Mouse (Mus musculus) CH12.LX (cell line): ENCODE measurements around the gene Arhgef3. TPM values are rescaled to one million over a fixed set of nuclear protein-coding genes. Genes with fewer than 3 reads are reported as not detected.

ENCODE experiments used
- DNase-seq: peaks from one replicate; pipeline ENCODE4 v3.0.0-alpha.2; 2013; ENCODE audit errors: extremely low read depth
- H3K27ac ChIP-seq: 2 replicates; pipeline ENCODE4 v1.5.1; 2012; ENCODE audit warnings: low read depth, mild to moderate bottlenecking, control low read depth, moderate library complexity; ENCODE audit not compliant: insufficient read depth
- H3K27me3 ChIP-seq: replicated peaks from 2 replicates; pipeline ENCODE3; 2012; ENCODE audit warnings: inconsistent platforms
- H3K36me3 ChIP-seq, 2 experiments: replicated peaks in 1 of 2; 2 replicates each; pipeline versions ENCODE3 to v1.6.1; 2012; ENCODE audit warnings: inconsistent platforms in 1 of 2, low read length in 1 of 2, mild to moderate bottlenecking in 1 of 2, mixed read lengths in 1 of 2, moderate library complexity in 1 of 2; ENCODE audit not compliant: control insufficient read depth in 1 of 2, insufficient read depth in 1 of 2
- H3K4me1 ChIP-seq, 2 experiments: 2 replicates each; pipeline ENCODE4 v1.6.1; 2012; ENCODE audit warnings: inconsistent platforms in 1 of 2, moderate library complexity in 1 of 2; ENCODE audit not compliant: insufficient read depth in 2 of 2, control insufficient read depth in 1 of 2
- H3K4me2 ChIP-seq: 2 replicates; pipeline ENCODE4 v1.6.1; 2012; ENCODE audit warnings: low read depth, mild to moderate bottlenecking, control low read depth; ENCODE audit not compliant: poor library complexity, insufficient read depth, severe bottlenecking
- H3K4me3 ChIP-seq, 3 experiments: fragments of 150-350 bp in 1 of 3; sonication (generic) in 1 of 3; replicated peaks in 1 of 3; 2 replicates each; pipeline versions ENCODE3 to v1.5.1; 2011 to 2012; ENCODE audit warnings: low read depth in 2 of 3, low read length in 2 of 3, mild to moderate bottlenecking in 2 of 3, moderate library complexity in 2 of 3, control low read depth in 1 of 3, improper control_type of control experiment in 1 of 3, inconsistent platforms in 1 of 3, mixed read lengths in 1 of 3; ENCODE audit not compliant: poor library complexity in 1 of 3
- H3K79me2 ChIP-seq: replicated peaks from 2 replicates; pipeline ENCODE4 v1.6.1; 2012; ENCODE audit warnings: mild to moderate bottlenecking, moderate library complexity; ENCODE audit not compliant: control insufficient read depth, poor library complexity, insufficient read depth, severe bottlenecking; ENCODE audit errors: extremely low read depth
- H3K9ac ChIP-seq: 2 replicates; pipeline ENCODE4 v1.6.1; 2012; ENCODE audit warnings: low read depth, mild to moderate bottlenecking, control low read depth, moderate library complexity; ENCODE audit not compliant: insufficient read depth
- H3K9me3 ChIP-seq: replicated peaks from 2 replicates; pipeline ENCODE3; 2012; ENCODE audit warnings: low read length, inconsistent platforms, mixed read lengths
- CHD1 ChIP-seq: IDR thresholded peaks from 2 replicates; pipeline ENCODE4 v1.6.1; 2012; ENCODE audit warnings: low read depth, low read length, improper control_type of control experiment, inconsistent platforms
- CTCF ChIP-seq, 2 experiments: IDR thresholded peaks in 1 of 2; conservative IDR thresholded peaks in 1 of 2; 2 replicates each; pipeline ENCODE4 v1.5.1; 2011 to 2012; ENCODE audit warnings: low read depth in 2 of 2, low read length in 2 of 2, improper control_type of control experiment in 1 of 2, inconsistent platforms in 1 of 2, mild to moderate bottlenecking in 1 of 2, moderate library complexity in 1 of 2
- ELF1 ChIP-seq: IDR thresholded peaks from 2 replicates; pipeline ENCODE4 v1.6.1; 2014; ENCODE audit warnings: low read depth, mild to moderate bottlenecking, inconsistent platforms, low read length, improper control_type of control experiment
- EP300 ChIP-seq: IDR thresholded peaks from 2 replicates; pipeline ENCODE4 v1.6.1; 2011; ENCODE audit warnings: low read length, improper control_type of control experiment
- ETS1 ChIP-seq: conservative IDR thresholded peaks from 2 replicates; pipeline ENCODE4 v1.6.1; 2012; ENCODE audit warnings: low read depth, mild to moderate bottlenecking, inconsistent platforms, low read length, improper control_type of control experiment, moderate library complexity
- HCFC1 ChIP-seq: IDR thresholded peaks from 2 replicates; pipeline ENCODE4 v1.6.1; 2012; ENCODE audit warnings: low read depth, mild to moderate bottlenecking, inconsistent platforms, low read length, improper control_type of control experiment
- IRF4 ChIP-seq: IDR thresholded peaks from 2 replicates; pipeline ENCODE4 v1.6.1; 2014; ENCODE audit warnings: low read depth, mild to moderate bottlenecking, inconsistent platforms, low read length, improper control_type of control experiment
- JUND ChIP-seq: conservative IDR thresholded peaks from 2 replicates; pipeline ENCODE4 v1.6.1; 2011; ENCODE audit warnings: low read depth, low read length, improper control_type of control experiment
- MAFK ChIP-seq: IDR thresholded peaks from 2 replicates; pipeline ENCODE4 v1.6.1; 2011; ENCODE audit warnings: low read length, improper control_type of control experiment; ENCODE audit not compliant: insufficient replicate concordance
- MXI1 ChIP-seq: IDR thresholded peaks from 2 replicates; pipeline ENCODE4 v1.6.1; 2011; ENCODE audit warnings: mild to moderate bottlenecking, low read depth, low read length, improper control_type of control experiment
- MYC ChIP-seq: IDR thresholded peaks from 2 replicates; pipeline ENCODE4 v1.6.1; 2011; ENCODE audit warnings: low read depth, mild to moderate bottlenecking, improper control_type of control experiment, low read length
- POLR2A ChIP-seq: IDR thresholded peaks from 2 replicates; pipeline ENCODE4 v1.6.1; 2011; ENCODE audit warnings: low read depth, mild to moderate bottlenecking, improper control_type of control experiment, low read length
- RAD21 ChIP-seq: IDR thresholded peaks from 2 replicates; pipeline ENCODE4 v1.6.1; 2011; ENCODE audit warnings: low read depth, mild to moderate bottlenecking, low read length, improper control_type of control experiment, moderate library complexity
- SIN3A ChIP-seq: IDR thresholded peaks from 2 replicates; pipeline ENCODE4 v1.6.1; 2012; ENCODE audit warnings: low read length, improper control_type of control experiment, inconsistent platforms
- SMC3 ChIP-seq: IDR thresholded peaks from 2 replicates; pipeline ENCODE4 v1.6.1; 2011; ENCODE audit warnings: low read depth, low read length, improper control_type of control experiment
- TCF12 ChIP-seq: IDR thresholded peaks from 2 replicates; pipeline ENCODE4 v1.6.1; 2014; ENCODE audit warnings: low read depth, mild to moderate bottlenecking, inconsistent platforms, low read length, improper control_type of control experiment
- UBTF ChIP-seq: IDR thresholded peaks from 2 replicates; pipeline ENCODE4 v1.6.1; 2012; ENCODE audit warnings: low read depth, mild to moderate bottlenecking, inconsistent platforms, low read length, improper control_type of control experiment, moderate library complexity
- USF2 ChIP-seq: conservative IDR thresholded peaks from 2 replicates; pipeline ENCODE4 v1.6.1; 2011; ENCODE audit warnings: low read depth, low read length, improper control_type of control experiment
- dilution Hi-C: fragments of 300-500 bp; cut with MboI; formaldehyde crosslinking; loops from 2 replicates; pipeline ENCODE4 v1.14.3; 2020; ENCODE audit warnings: low sequenced_read_pairs; ENCODE audit not compliant: extremely low pct_unique_long_range_greater_than_20kb, extremely low pct_ligation_motif_present
- in situ Hi-C: fragments of 300-500 bp; cut with MboI; formaldehyde crosslinking; loops from 3 replicates; pipeline ENCODE4 v1.14.3; 2019; ENCODE audit warnings: low sequenced_read_pairs, low pct_ligation_motif_present, low pct_unique_long_range_greater_than_20kb, mixed read lengths
- polyA plus RNA-seq: library from polyadenylated mRNA; unstranded; fragments of >175 nt; gene quantifications from 2 replicates; pipeline ENCODE4 v1.2.1, GENCODE M21; 2012; ENCODE audit warnings: low read depth; ENCODE audit not compliant: insufficient read length
- total RNA-seq, 2 experiments: library from RNA; depleted of rRNA; stranded (reverse); fragments of 300-350 nt in 1 of 2; fragments of >200 nt in 1 of 2; gene quantifications; 2 replicates each; pipeline ENCODE4 v1.2.3; 2012 to 2014

Gene Arhgef3
- total and polyA plus RNA-seq, 3 experiments = 0.51 to 0.64 (median 0.62) TPM

DNA sequence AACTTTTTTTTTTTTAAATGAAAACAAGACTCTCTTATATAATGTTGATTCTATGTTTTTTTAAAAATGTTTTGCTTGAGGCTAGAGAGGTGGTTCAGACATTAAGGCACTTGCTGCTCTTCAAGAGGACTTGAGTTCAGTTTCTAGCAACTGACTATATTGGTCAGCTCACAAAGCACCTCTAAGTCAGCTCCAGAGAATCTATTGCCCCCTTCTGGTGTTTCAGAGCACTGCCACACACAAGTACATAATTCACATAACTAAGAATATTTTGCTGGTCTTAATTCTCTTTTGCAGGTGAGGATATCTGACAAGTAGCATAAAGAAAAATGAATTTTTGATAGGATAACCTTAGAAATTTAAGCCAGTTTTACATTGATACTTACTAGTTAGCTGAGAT is 326.2 kb downstream of the Arhgef3 start:
- Histone ChIP-seq H3K79me2 (peaks cover 2% of the 10 kb centered on the region; the same call in 1 of the 2 replicates), H3K27ac (no peak overlapping the region), H3K36me3 (peaks cover 10 to 40% of the 10 kb centered on the region in 2 experiments), H3K4me1 (peaks cover 0 to 9% of the 10 kb centered on the region in 2 experiments; a peak in 1 of 4 replicates), H3K4me2 (no peak overlapping the region), H3K9me3 (no peaks in the 10 kb centered on the region), H3K4me3 (no peak overlapping the region), H3K27me3 (no peaks in the 10 kb centered on the region), H3K9ac (no peak overlapping the region)
- peak; percentile 41 for DNase-seq
- TF ChIP-seq RAD21 = peak; percentile 42
- no peak for TF ChIP-seq IRF4
- peak; percentile 53 for TF ChIP-seq SMC3
- peak; percentile 12 to 61; a peak in 2 of 4 replicates for TF ChIP-seq CTCF (conservative IDR thresholded peaks at IDR 0.05 in 1 of 2, IDR thresholded peaks at IDR 0.05 in 1 of 2; ENCODE audit: low read depth in 2 of 2, low read length in 2 of 2)
- in situ Hi-C loops = no loop called here
- dilution Hi-C loops = no loop called here

DNA sequence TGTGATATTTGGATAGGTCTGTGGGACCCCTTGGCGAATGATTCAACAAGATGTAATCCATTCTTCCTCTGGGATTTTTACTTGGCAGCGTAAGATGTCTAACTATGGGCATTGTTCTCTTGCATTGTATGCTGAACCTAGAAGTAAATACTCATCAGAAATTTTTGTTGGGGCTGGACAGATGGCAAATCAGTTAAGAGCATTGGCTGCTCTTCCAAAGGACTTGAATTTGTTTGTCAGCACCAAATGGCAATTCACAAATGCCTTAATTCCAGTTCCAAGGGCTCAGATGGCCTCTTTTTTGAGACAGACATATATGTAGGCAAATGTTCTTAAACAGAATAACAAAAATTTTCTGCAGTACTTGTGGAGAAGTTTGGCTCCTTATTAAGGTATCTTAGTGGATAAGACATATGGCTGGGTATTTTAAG is 330.2 kb downstream of the Arhgef3 start:
- TF ChIP-seq HCFC1 (no peak), MAFK (no peak), EP300 (no peak), ELF1 (no peak), SIN3A (no peak), USF2 (no peak), CHD1 (no peak), MXI1 (no peak), UBTF (no peak), MYC (no peak), TCF12 (no peak), POLR2A (no peak), ETS1 (no peak), JUND (no peak)
- in situ Hi-C loops = no loop called here
- no peak overlapping the region for H3K27ac ChIP-seq
- peaks cover 15 to 52% of the 10 kb centered on the region in 2 experiments for H3K36me3 ChIP-seq
- no peaks in the 10 kb centered on the region for H3K9me3 ChIP-seq
- no peak overlapping the region for H3K9ac ChIP-seq
- H3K27me3 ChIP-seq = no peaks in the 10 kb centered on the region
- dilution Hi-C loops = no loop called here
- H3K79me2 ChIP-seq = no peaks in the 10 kb centered on the region; the same call in 1 of the 2 replicates
- no peak for DNase-seq
- H3K4me3 ChIP-seq = no peak overlapping the region
- no peaks in the 10 kb centered on the region for H3K4me1 ChIP-seq
- H3K4me2 ChIP-seq = no peak overlapping the region
